Mouse (Mus musculus): ENCODE measurements around the gene Ttc28.

GRCm38 (mm10) chr5:110967483-110968055 is 88.0 kb downstream of the Ttc28 start:
- TF ChIP-seq CTCF (IDR thresholded peaks at IDR 0.05; ENCODE audit: borderline replicate concordance, insufficient read depth, low read depth, low read length), result no peak
- TF ChIP-seq POLR2A (IDR thresholded peaks at IDR 0.05; ENCODE audit: borderline replicate concordance, insufficient read depth, low read length), result no peak
